Mouse (Mus musculus) forelimb bud, embryonic 11.5 days (tissue): ENCODE results near the gene Akr1c21.
"Not testable (repeated sequence)": the region's sequence is repeated elsewhere in the genome, so short reads cannot be mapped to it uniquely, and the experiment has no call there.

Source experiments
- DNase-seq: peaks from one replicate; pipeline ENCODE4 v3.0.0-alpha.2; 2012; ENCODE audit warnings: low read depth, low spot score

Gene Akr1c21

DNA sequence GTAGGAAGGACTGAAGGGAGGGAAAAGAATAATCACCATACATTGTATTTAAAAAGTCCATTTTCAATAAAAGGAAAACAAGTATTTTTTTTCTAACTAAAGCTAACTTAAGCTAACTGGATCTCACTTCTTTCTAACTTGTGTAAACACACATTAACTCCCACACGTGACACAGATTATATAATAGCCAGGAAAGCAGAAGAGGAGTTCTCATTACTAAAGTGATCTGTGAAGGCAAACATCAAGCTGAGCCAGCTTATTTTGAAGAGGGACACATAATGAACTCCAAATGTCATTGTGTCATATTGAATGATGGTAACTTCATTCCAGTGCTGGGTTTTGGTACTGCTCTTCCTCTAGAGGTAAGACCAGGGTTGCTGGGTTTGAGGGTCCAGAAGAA is at the start of gene Akr1c21:
TSS of gene Akr1c21 (plus strand) at position 205 of the 400 bp plus-strand sequence.
- DNase-seq = no peak

DNA sequence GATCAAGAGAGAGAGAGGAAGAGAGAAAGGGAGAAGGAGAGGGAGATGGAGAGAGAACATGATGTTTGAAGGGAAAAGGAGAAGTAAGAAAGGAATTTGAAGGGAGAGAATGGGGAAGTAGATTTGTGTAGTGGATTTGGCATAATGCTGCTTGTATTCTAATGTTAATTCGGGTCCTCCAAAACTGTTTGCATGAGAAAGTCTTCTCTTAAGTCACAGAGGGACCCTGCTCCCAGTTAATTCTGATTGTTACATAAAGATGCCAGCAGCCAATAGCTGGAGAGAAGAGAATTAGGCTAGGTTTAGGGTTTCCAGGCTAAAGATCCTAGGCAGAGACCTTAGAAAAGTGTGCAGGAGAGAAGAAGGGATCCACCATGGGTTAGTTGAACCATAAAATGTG is 14.7 kb upstream of the Akr1c21 start:
- DNase-seq = no peak

DNA sequence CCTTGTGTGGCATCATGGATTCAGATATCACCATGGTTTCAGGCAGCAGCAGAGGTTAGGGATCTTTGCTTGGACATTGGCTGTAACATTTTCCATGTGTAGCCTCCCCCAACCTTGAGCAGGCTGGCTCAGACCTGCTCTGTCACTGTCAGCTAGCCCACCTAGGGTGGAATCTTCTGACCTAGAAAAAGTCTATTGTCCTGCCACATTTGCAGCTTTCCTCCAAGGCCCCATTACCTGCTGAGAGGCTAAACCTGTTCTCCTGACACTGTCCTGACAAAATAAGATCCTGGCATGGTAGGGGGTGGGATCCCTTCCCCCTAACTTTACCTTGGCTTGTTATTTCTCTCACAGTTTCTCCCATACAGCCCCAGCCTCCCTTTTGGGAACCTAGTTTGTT is 13.4 kb upstream of the Akr1c21 start:
- DNase-seq = no peak

- DNase-seq = no peak
Measured at GRCm38 (mm10) chr13:4565996-4566395, 7.9 kb upstream of the Akr1c21 start.

DNA sequence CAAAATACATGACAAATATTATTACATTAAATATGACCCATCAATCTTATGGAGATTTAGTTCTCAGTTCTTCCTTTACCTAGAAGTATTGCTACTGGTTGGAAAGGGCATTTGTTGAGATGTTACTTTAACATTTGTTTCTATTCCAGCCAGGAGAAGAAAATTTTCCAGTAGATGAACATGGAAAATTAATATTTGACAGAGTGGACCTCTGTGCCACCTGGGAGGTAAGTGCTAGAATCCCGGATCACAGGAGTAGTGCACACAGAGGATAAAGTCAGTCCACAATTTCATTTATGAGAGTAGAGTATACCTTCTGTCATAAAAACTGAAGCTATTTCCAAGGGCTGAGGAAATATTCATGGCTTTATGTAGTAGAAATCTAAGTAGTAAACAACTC is 3.0 kb downstream of the Akr1c21 start:
- no peak for DNase-seq

- not testable (repeated sequence) for DNase-seq
Measured at GRCm38 (mm10) chr13:4603431-4603830, 29.6 kb downstream of the Akr1c21 start.

DNA sequence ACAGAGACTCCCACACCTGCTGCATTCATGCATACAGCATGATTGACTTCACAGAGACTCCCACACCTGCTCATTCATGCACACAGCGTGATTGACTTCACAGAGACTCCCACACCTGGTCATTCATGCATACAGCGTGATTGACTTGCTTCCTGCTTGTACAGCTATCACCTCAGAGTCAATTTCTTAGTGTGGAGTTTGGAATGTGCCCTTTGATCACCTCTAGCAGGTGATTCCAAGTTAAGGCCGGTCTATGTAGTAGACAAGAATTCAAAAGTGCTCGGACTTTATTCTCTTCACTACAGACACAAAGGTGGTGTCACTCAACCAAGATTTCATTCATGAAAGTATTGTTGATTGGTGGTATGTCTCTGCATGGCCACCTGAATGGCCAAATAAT is 32.9 kb downstream of the Akr1c21 start:
- DNase-seq = no peak

DNA sequence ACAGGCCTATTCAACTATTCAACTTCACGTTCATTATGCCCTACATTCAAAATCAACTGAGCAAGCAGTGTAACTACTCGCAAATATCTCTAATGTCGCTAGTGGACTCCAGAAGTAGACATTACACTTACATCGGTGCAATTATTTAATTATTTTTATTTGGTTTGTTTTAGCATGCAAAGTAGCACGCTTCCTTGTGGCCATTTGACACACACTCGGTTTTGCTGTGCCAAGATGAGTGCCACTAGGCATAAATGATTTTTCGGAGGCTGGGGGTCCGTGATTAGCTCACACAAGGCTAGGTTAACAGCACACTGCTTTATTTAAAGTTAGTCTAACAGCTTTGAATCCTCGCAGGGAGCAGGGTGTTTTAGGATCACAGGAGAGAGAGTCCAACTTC is 34.7 kb downstream of the Akr1c21 start:
- no peak for DNase-seq

- DNase-seq = peak; percentile 88
Measured at GRCm38 (mm10) chr13:4608961-4609409, 35.1 kb downstream of the Akr1c21 start, which contains the start of gene Akr1e1. TSS of gene Akr1e1 (minus strand) at chr13:4609174.

DNA sequence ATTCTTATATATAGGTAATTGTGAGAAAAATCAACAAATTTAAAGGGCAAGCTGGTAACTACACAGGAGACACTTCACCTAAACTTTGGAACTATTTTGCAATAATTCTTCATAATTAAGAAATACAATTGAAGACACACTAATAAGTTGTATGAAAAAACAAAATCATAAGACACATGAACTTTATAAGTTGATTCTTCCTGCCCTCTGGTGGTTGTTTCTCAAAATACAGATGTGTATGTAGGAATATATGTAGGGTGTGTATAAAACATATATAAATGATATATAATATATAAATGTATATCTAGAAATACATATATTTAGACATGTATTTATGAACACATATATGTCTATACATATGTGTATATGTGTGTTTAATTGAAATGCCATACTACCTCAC is 37.0 kb downstream of the Akr1c21 start:
- no peak for DNase-seq
